Mouse (Mus musculus) urinary bladder, postnatal 36 days (tissue): ENCODE results near the gene Eid2b.

Source experiments
- DNase-seq, 2 experiments: peaks; one replicate each; pipeline ENCODE4 v3.0.0; 2022; ENCODE audit warnings: low spot score in 2 of 2, mixed read lengths in 1 of 2

Eid2b gene

GRCm38 (mm10) chr7:28301616-28302433, 24.3 kb downstream of the Eid2b start, which contains the start of gene Dll3:
TSS of gene Dll3 (minus strand) at chr7:28302238.
- peak in 1 of 2 experiments; percentile 35 for DNase-seq

GRCm38 (mm10) chr7:28305641-28306040, 28.1 kb downstream of the Eid2b start:
- DNase-seq = peak in 1 of 2 experiments; percentile 58

- no peak for DNase-seq
Measured at GRCm38 (mm10) chr7:28306216-28306615, 28.7 kb downstream of the Eid2b start.

- no peak for DNase-seq
Measured at GRCm38 (mm10) chr7:28309737-28310136, 32.2 kb downstream of the Eid2b start.

- DNase-seq = peak in 1 of 2 experiments; percentile 28
Measured at GRCm38 (mm10) chr7:28311151-28311925, 33.8 kb downstream of the Eid2b start.

- peak; percentile 95 to 97 for DNase-seq
Measured at GRCm38 (mm10) chr7:28311926-28312543, 34.5 kb downstream of the Eid2b start, which contains the start of gene Timm50. TSS of gene Timm50 (minus strand) at chr7:28312072.

GRCm38 (mm10) chr7:28318036-28318435, 40.5 kb downstream of the Eid2b start:
- DNase-seq = no peak

GRCm38 (mm10) chr7:28318714-28319113, 41.2 kb downstream of the Eid2b start:
- DNase-seq = no peak

- DNase-seq = no peak
Measured at GRCm38 (mm10) chr7:28321974-28322720, 44.6 kb downstream of the Eid2b start.

- no peak for DNase-seq
Measured at GRCm38 (mm10) chr7:28325293-28325692, 47.8 kb downstream of the Eid2b start.

GRCm38 (mm10) chr7:28326457-28326856, 48.9 kb downstream of the Eid2b start:
- no peak for DNase-seq

- DNase-seq = no peak
Measured at GRCm38 (mm10) chr7:28328260-28328659, 50.7 kb downstream of the Eid2b start.
